Mouse (Mus musculus): Measurements from ENCODE around the gene Pskh1.

Pskh1 gene

GRCm38 (mm10) chr8:105900180-105900940, at the start of gene Pskh1:
TSS of gene Pskh1 (plus strand) at chr8:105900441.
- peak; percentile 94 for DNase-seq

- DNase-seq = no peak
Measured at GRCm38 (mm10) chr8:105850611-105851010, 49.6 kb upstream of the Pskh1 start.

GRCm38 (mm10) chr8:105851651-105852143, 48.5 kb upstream of the Pskh1 start:
- DNase-seq = peak; percentile 95

GRCm38 (mm10) chr8:105852146-105852729, 48.0 kb upstream of the Pskh1 start:
- DNase-seq = no peak

- no peak for DNase-seq
Measured at GRCm38 (mm10) chr8:105853178-105853577, 47.1 kb upstream of the Pskh1 start, which contains the start of gene Cenpt. TSS of gene Cenpt (minus strand) at chr8:105853278.

GRCm38 (mm10) chr8:105854303-105854702, 45.9 kb upstream of the Pskh1 start:
- DNase-seq = no peak

GRCm38 (mm10) chr8:105854715-105855216, 45.5 kb upstream of the Pskh1 start, which contains the start of gene Thap11:
TSS of gene Thap11 (plus strand) at chr8:105855132.
- peak; percentile 96 for DNase-seq

- DNase-seq = peak; percentile 47
Measured at GRCm38 (mm10) chr8:105855248-105856167, 44.7 kb upstream of the Pskh1 start.

- no peak for DNase-seq
Measured at GRCm38 (mm10) chr8:105856168-105856835, 43.9 kb upstream of the Pskh1 start.

- peak; percentile 57 for DNase-seq
Measured at GRCm38 (mm10) chr8:105858495-105858894, 41.7 kb upstream of the Pskh1 start.

- DNase-seq = no peak
Measured at GRCm38 (mm10) chr8:105859314-105859713, 40.9 kb upstream of the Pskh1 start.

- DNase-seq = peak; percentile 98
Measured at GRCm38 (mm10) chr8:105860143-105860981, 39.9 kb upstream of the Pskh1 start, which contains the start of gene Nutf2. TSS of gene Nutf2 (plus strand) at chr8:105860580.

- DNase-seq = no peak
Measured at GRCm38 (mm10) chr8:105861951-105862350, 38.3 kb upstream of the Pskh1 start.

- no peak for DNase-seq
Measured at GRCm38 (mm10) chr8:105866364-105867029, 33.7 kb upstream of the Pskh1 start.

- DNase-seq = no peak
Measured at GRCm38 (mm10) chr8:105874301-105874700, 25.9 kb upstream of the Pskh1 start.

GRCm38 (mm10) chr8:105880754-105881520, 19.3 kb upstream of the Pskh1 start, which contains the start of gene Edc4:
TSS of gene Edc4 (plus strand) at chr8:105880881.
- peak; percentile 90 for DNase-seq

GRCm38 (mm10) chr8:105889756-105890465, 10.3 kb upstream of the Pskh1 start:
- DNase-seq = no peak

- DNase-seq = no peak
Measured at GRCm38 (mm10) chr8:105890870-105891269, 9.4 kb upstream of the Pskh1 start.

GRCm38 (mm10) chr8:105892432-105892831, 7.8 kb upstream of the Pskh1 start:
- peak; percentile 42 for DNase-seq

All from lung, postnatal 36 days (tissue).